Mouse (Mus musculus) activated CD4-positive, CD25-positive, alpha-beta regulatory T cell, adult 4 months (primary cell): ENCODE measurements around the gene Cdr1. TPM values are rescaled to one million over a fixed set of nuclear protein-coding genes. Genes with fewer than 3 reads are reported as not detected.

ENCODE experiments used
- ATAC-seq: one replicate; pipeline ENCODE4 v1.8.0; 2017
- polyA plus RNA-seq, 2 experiments: library from polyadenylated mRNA; unstranded; fragments of 100-300 nt; shearing (Covaris generic); gene quantifications; one replicate each; pipeline ENCODE4 v1.2.1; 2017

Gene Cdr1
- polyA plus RNA-seq, result not detected

GRCm38 (mm10) chrX:61185458-61185857 lies at the start of gene Cdr1:
Gene Cdr1 (minus strand): TSS chrX:61185558.
- ATAC-seq, result no peak

GRCm38 (mm10) chrX:61185869-61186268 lies 511 bp upstream of the Cdr1 start:
- ATAC-seq, result peak; percentile 52

GRCm38 (mm10) chrX:61166519-61166918 lies 18.8 kb downstream of the Cdr1 start:
- ATAC-seq, result no peak

- ATAC-seq, result no peak
Measured at GRCm38 (mm10) chrX:61161249-61161648, 24.1 kb downstream of the Cdr1 start.

- no peak for ATAC-seq
Measured at GRCm38 (mm10) chrX:61154657-61155256, 30.6 kb downstream of the Cdr1 start.

GRCm38 (mm10) chrX:61154246-61154645 lies 31.1 kb downstream of the Cdr1 start:
- no peak for ATAC-seq

GRCm38 (mm10) chrX:61146569-61146968 lies 38.8 kb downstream of the Cdr1 start:
- ATAC-seq, result no peak

- ATAC-seq, result no peak
Measured at GRCm38 (mm10) chrX:61145416-61145815, 39.9 kb downstream of the Cdr1 start.

GRCm38 (mm10) chrX:61134592-61134991 lies 50.8 kb downstream of the Cdr1 start:
- no peak for ATAC-seq
